Mouse (Mus musculus) 3134 (cell line): ENCODE results near the gene Olfr250.
"Not testable (repeated sequence)": the region's sequence is repeated elsewhere in the genome, so short reads cannot be mapped to it uniquely, and the experiment has no call there.

Source experiments
- DNase-seq: peaks from one replicate; pipeline ENCODE4 v3.0.0-alpha.2; 2011; ENCODE audit warnings: low spot score; ENCODE audit not compliant: insufficient read length; ENCODE audit errors: extremely low read depth

Gene Olfr250

GRCm38 (mm10) chr9:38366596-38366995 is at the start of gene Olfr250:
Olfr250 (plus strand) TSS chr9:38366896.
- DNase-seq: no peak

DNA sequence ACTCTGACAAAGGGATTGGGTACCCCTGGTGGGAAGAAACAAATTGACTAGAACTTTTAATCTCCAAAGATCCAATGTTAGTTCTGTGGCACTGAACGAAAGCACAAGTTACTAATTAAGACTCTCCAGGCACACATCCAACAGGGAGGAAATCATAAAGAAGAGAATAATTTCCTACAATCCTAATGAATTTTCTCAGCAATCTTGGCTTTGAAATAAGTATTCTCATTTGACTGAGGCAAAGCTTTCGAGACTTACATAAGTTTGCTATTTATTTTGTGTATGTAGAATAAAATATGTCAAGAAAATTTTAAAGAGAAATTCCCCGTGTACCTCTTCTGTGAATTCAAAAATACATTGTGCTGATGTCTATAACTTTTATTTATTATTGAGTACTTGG is 37.9 kb upstream of the Olfr250 start, which contains the start of gene Olfr25:
Olfr25 (plus strand) TSS at position 301 of the 400 bp plus-strand sequence.
- DNase-seq: no peak

- no peak for DNase-seq
Measured at GRCm38 (mm10) chr9:38348111-38348510, 18.6 kb upstream of the Olfr250 start, which contains the start of gene Olfr898. Olfr898 (plus strand) TSS chr9:38348411.

- DNase-seq: no peak
Measured at GRCm38 (mm10) chr9:38376786-38377185, 10.1 kb downstream of the Olfr250 start, which contains the start of gene Olfr251. Olfr251 (plus strand) TSS chr9:38377086.

GRCm38 (mm10) chr9:38401398-38401797 is 34.7 kb downstream of the Olfr250 start, which contains the start of gene Olfr147:
Olfr147 (plus strand) TSS chr9:38401698.
- no peak for DNase-seq

GRCm38 (mm10) chr9:38407502-38407901 is 40.8 kb downstream of the Olfr250 start:
- not testable (repeated sequence) for DNase-seq

GRCm38 (mm10) chr9:38413502-38413901 is 46.8 kb downstream of the Olfr250 start:
- DNase-seq: not testable (repeated sequence)
